Mouse (Mus musculus) layer of hippocampus, adult 9-10 months (tissue): ENCODE measurements around the gene Gm21981.
A peak's percentile ranks its signal among the peaks of the same experiment; 100 is the strongest.
"Not testable (repeated sequence)": the region's sequence is repeated elsewhere in the genome, so short reads cannot be mapped to it uniquely, and the experiment has no call there.

Experiments
- DNase-seq: peaks from one replicate; pipeline ENCODE4 v3.0.0; 2022; ENCODE audit warnings: low spot score

The Gm21981 gene

DNA sequence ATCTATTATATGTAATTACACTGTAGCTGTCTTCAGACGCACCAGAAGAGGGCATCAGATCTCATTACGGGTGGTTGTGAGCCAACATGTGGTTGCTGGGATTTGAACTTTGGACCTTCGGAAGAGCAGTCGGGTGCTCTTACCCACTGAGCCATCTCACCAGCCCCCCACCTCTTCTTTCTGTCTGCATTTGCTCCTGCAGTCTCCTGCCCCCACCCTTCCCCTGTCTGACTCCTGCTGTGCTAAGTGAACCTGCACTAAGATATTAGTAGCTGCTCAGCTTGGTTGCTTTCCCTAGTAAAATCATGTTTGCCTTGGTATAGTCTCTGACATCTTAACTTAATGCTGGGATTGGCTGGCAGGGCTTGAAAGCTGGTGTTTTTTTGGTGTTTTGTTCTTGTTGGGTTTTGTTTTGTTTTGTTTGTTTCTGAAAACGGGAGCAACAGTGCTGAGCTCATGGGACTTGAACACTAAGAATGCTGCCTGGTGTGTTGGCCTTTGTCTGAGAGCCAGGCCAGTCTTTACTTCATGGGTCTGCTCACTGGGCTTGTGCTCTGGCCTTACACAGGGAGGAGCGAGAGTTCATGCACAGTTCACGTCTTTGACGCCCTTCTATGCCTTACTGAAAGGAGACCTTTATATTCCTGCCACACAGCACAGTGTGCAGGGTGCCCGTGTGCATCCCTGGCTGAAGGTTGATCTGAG, 31.1 kb downstream of the Gm21981 start:
- DNase-seq, result no peak

DNA sequence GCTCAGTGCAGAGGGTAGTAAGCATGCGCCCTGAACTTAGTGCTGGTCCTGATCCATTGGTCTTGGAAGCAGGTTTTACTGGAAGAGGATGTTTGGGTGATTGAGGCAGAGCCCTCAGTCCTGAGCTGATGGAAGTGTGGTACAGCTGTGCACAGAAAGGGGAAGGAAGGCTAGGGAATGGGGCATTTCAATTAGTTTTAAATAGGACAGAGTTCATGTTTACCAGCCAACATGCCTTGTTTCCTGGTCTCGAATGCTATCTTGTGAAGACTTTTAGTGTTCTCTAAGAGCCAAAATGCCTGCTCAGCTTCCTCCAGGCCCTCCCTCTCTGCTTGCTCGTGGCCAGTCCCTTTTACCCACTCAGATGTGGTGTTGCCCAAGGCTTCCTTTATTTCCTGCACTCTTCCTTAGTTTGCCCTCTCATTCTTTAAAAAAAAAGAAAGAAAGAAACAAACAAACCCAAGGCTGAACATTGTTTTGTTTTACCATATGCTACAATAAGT, 35.5 kb downstream of the Gm21981 start:
- DNase-seq, result no peak

DNA sequence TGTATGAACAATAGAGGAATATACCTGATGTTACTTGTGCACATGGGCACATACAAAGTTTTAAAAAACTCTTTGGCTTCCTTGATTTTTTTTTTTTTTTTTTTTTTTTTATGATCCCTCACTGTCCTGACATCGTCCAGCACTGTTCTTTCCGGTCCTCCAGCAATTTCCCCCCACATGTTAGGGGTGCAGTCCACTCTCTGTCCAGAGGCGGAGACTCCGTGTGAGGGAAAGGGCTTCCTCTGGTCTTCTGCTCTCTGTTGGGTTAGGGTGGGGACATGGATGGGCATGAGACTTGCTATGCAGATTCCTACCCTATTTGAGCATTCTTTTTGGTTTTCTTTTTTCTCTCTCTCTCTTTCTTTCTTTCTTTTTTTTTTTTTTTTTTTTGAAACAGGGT, 36.4 kb downstream of the Gm21981 start:
- no peak for DNase-seq

DNA sequence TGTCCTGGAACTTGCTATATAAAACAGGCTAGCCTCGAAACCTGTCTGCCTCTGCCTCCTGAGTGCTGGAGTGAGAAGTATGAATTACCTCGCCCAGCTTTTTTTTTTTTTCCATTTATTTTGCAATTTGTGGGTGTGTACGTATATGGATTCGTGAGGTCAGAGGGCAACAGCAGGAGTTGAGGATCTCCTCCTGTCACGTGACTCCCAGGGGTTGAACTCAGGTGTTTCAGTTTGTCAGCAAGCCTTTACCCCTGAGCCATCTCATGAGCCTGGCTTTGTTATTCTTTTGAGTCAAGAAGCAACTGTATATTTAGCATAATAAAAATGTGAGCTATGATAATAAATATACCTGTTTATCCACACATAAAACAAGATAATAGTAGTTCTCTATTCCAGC, 38.6 kb downstream of the Gm21981 start:
- DNase-seq, result no peak

DNA sequence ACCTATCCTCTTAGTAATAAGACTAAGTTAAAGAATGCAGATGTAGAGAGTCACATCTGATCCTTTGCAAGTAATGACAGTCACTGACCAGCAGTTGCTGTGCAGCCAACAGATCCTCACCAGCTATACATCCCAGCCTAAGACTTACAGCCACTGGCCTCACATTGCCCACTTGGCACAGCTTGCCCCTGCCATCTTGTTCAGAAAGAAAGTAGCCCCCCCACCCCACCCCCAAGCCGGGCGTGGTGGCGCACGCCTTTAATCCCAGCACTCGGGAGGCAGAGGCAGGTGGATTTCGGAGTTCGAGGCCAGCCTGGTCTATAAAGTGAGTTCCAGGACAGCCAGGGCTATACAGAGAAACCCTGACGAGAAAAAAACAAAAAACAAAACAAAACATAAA, 39.9 kb downstream of the Gm21981 start:
- DNase-seq, result not testable (repeated sequence)

DNA sequence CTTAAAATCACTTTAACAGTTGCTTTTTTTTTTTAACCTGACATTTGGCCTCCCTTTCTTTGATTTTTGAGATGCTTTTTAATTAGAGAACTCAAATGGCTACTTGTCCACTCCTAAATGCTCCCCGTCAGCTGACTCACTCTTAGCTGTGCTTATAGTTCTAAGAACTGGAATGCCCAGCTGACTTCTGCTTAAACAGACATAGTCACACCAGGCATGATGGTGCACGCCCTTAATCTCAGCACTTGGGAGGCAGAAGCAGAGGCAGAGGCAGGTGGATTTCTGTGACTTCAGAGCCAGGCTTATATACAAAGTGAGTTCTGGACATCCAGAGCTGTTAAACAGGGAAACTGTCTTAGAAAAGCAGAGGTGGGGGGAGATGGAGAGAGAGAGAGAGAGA, 42.3 kb downstream of the Gm21981 start:
- DNase-seq, result no peak

DNA sequence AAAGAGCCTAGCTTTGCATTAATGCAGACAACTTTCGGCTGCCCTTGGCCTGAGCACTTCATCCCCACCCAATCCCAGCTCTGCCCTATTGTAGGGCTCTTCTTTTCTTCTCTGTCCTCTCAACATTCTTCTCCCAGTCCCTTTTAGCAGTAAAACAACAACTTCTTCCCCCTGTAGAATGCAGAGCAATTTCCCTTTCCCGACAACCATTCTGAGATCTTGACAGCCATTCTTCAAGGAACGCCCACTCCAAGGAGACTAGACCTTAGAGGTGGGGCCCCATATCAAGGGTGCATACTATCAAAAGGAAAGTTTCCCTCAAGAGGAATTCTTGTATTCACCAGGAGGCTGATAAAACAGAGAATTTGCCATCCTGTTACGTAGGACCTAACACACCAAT, 45.3 kb downstream of the Gm21981 start:
- DNase-seq, result no peak

DNA sequence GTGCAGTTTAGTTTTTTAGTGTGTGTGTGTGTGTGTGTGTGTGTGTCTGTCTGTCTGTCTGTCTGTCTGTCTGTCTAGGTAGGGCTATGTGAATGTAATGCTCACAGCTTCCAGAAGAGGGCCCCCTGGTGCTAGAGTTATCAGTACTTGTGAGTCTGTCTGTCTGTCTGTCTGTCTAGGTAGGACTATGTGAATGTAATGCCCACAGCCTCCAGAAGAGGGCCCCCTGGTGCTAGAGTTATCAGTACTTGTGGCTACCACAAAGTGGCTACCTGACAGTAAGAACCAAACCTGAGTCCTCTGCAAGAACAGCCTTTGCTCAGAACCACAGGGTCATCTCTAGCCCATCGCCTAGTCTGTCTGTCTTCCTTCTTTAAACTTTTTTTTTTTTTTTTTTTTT, 47.6 kb downstream of the Gm21981 start:
- DNase-seq, result peak; percentile 66

DNA sequence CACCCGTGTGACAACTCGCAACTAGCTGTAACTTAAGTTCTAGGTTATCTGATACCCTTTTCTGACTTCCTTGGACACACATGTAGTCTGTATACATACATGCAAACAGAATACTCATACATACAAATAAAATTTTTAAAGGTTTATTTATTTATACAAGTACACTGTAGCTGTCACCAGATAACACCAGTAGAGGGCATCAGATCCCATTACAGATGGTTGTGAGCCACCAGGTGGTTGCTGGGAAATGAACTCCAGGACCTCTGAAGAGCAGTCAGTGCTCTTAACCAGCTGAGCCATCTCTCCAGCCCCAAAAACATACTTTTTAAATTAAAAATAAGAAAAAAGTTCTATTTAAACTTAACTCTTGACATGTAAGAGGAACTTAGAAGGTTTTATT, 51.3 kb downstream of the Gm21981 start:
- DNase-seq, result no peak
